Mouse (Mus musculus) hindbrain, embryonic 15.5 days (tissue): ENCODE results near the gene C1ql4. TPM values are rescaled to one million over a fixed set of nuclear protein-coding genes. Genes with fewer than 3 reads are reported as not detected.
"Not testable (repeated sequence)": the region's sequence is repeated elsewhere in the genome, so short reads cannot be mapped to it uniquely, and the experiment has no call there.

Source experiments
- ATAC-seq: fragments of 200-750 bp; cut with Nextera tagmentation; 2 replicates; pipeline ENCODE4 v1.8.0; 2017; ENCODE audit warnings: low read depth, moderate number of reproducible peaks, moderate TSS enrichment; ENCODE audit not compliant: low FRiP score
- H3K27ac ChIP-seq: fragments of 300-500 bp; sonication (generic); replicated peaks from 2 replicates; pipeline ENCODE4 v1.5.1; 2015; ENCODE audit warnings: mild to moderate bottlenecking, inconsistent platforms
- H3K27me3 ChIP-seq: fragments of 300-500 bp; sonication (generic); 2 replicates; pipeline ENCODE4 v1.6.1; 2015; ENCODE audit warnings: control low read depth, inconsistent platforms
- H3K36me3 ChIP-seq: fragments of 300-500 bp; sonication (generic); 2 replicates; pipeline ENCODE4 v1.6.1; 2015; ENCODE audit warnings: control low read depth, inconsistent platforms
- H3K4me1 ChIP-seq: fragments of 300-500 bp; sonication (generic); replicated peaks from 2 replicates; pipeline ENCODE4 v1.6.1; 2015; ENCODE audit warnings: control low read depth, inconsistent platforms
- H3K4me2 ChIP-seq: fragments of 300-500 bp; sonication (generic); 2 replicates; pipeline ENCODE4 v1.6.1; 2015; ENCODE audit warnings: moderate library complexity, mild to moderate bottlenecking, inconsistent platforms
- H3K4me3 ChIP-seq: fragments of 300-500 bp; sonication (generic); 2 replicates; pipeline ENCODE4 v1.5.1; 2015; ENCODE audit warnings: mild to moderate bottlenecking, inconsistent platforms
- H3K9ac ChIP-seq: fragments of 300-500 bp; sonication (generic); 2 replicates; pipeline ENCODE4 v1.6.1; 2015; ENCODE audit warnings: inconsistent platforms
- H3K9me3 ChIP-seq: fragments of 300-500 bp; sonication (generic); 2 replicates; pipeline ENCODE4 v1.6.1; 2016; ENCODE audit warnings: control low read depth, inconsistent platforms
- WGBS: fragments of 180-500 bp; shearing (Covaris S2); methylation state at CpG from one replicate; pipeline ENCODE4 v1.1.7; 2015; 5-methylcytosine and 5-hydroxymethylcytosine counted together
- polyA plus RNA-seq: library from polyadenylated mRNA; unstranded; fragments of >200 nt; fragmentation: Nextera tagmentation; extraction: Ambion mirVana; gene quantifications from 2 replicates; pipeline ENCODE4 v1.2.1, GENCODE M21; 2015

The C1ql4 gene
- polyA plus RNA-seq, 1 experiment from 2014 or later, result 6.4 TPM

DNA sequence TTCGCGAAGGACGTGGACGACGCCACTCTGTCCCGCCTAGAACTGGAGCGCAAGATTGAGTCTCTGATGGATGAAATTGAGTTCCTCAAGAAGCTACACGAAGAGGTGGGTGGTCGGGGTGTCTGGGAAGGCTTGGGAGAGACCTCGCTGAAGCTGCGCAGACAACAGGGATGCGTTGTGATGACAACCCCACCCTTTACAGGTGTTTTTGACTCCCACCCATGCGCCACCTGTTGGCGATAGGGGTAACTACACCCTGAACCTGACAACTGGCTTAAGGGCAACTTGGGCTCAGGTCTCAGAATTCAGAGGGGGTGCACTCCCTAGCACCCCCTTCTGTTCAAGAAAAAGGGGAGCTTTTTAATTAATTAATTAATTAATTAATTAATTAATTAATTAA, 31.3 kb downstream of the C1ql4 start:
- Histone ChIP-seq H3K9me3 (no peaks in the 10 kb centered on the region), H3K4me3 (peak overlapping the region; percentile 36), H3K36me3 (no peaks in the 10 kb centered on the region), H3K27me3 (peaks cover 71% of the 10 kb centered on the region), H3K27ac (no peak overlapping the region), H3K4me1 (peaks cover 31% of the 10 kb centered on the region), H3K9ac (no peak overlapping the region), H3K4me2 (peak overlapping the region; percentile 78; the same call in 1 of the 2 replicates)
- 7% methylated on average over 14 of the region's 14 CpGs for WGBS
- ATAC-seq, result no peak

DNA sequence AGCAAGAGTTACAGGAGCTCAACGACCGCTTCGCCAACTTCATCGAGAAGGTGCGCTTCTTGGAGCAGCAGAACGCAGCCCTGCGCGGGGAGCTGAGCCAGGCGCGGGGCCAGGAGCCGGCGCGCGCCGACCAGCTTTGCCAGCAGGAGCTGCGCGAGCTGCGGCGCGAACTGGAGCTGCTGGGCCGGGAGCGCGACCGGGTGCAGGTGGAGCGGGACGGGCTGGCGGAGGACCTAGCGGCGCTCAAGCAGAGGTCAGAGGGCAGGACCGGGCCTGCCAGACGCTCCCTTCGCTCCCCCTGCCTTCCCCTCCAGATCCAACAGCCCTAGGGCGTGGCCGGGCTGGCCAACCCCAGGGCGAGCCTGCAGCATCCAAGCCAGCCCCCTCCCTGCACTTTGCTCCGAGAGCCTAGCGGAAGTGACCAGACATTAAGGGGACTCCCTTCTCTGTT, 32.1 kb downstream of the C1ql4 start:
- Histone ChIP-seq H3K9me3 (no peaks in the 10 kb centered on the region), H3K4me2 (peak overlapping the region; percentile 78), H3K4me3 (peak overlapping the region; percentile 36), H3K36me3 (no peaks in the 10 kb centered on the region), H3K9ac (peak overlapping the region; percentile 23; the same call in 1 of the 2 replicates), H3K4me1 (peaks cover 31% of the 10 kb centered on the region), H3K27me3 (peaks cover 72% of the 10 kb centered on the region), H3K27ac (no peak overlapping the region)
- no peak for ATAC-seq
- 0% methylated on average over 33 of the region's 37 CpGs for WGBS

DNA sequence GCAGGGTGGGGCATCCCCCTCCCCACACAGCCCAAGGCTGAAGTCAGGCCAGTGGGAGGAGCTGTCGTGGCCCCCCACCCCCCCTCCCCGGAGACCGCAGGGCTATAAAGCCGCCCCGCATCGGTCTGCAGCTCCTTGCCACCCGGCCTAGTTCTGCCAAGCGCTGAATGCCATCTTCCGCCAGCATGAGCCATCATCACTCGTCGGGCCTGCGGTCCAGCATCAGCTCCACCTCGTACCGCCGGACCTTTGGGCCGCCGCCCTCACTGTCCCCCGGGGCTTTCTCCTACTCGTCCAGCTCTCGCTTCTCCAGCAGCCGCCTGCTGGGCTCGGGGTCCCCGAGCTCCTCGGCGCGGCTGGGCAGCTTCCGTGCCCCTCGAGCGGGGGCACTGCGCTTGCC, 32.6 kb downstream of the C1ql4 start, which contains the start of gene Prph:
Gene Prph, plus strand, starts transcription at position 135 of the 400 bp plus-strand sequence.
- H3K27me3 ChIP-seq, result peaks cover 72% of the 10 kb centered on the region
- peaks cover 31% of the 10 kb centered on the region for H3K4me1 ChIP-seq
- peak; percentile 40; the same call in 1 of the 2 replicates for ATAC-seq
- no peaks in the 10 kb centered on the region for H3K36me3 ChIP-seq
- peak within 1 kb of the TSS; percentile 23; the same call in 1 of the 2 replicates for H3K9ac ChIP-seq
- H3K4me2 ChIP-seq, result peak within 1 kb of the TSS; percentile 78
- 4% methylated on average over 27 of the region's 30 CpGs for WGBS
- H3K4me3 ChIP-seq, result peak within 1 kb of the TSS; percentile 36
- no peaks in the 10 kb centered on the region for H3K9me3 ChIP-seq
- no peak within 1 kb of the TSS for H3K27ac ChIP-seq

DNA sequence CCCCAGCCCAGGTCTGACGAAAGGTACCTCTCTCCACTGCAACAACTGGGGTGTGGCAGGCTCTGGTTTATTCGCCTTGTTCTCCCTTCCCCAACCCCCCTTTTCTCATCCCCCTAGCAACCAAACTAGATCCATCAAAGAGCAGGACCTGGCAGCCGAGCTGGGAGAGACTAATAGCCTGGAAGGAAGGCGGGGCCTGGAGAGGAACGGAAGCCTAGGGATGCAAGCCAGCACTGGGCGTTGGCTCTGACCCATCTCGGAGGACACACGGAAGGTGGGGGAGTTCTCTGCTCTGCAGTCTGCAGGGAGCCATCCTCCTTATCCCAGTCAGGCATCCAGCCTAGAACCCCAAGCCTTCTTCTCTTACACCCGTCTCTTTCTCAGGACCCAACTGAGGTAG, 34.2 kb downstream of the C1ql4 start:
- H3K4me1 ChIP-seq, result peaks cover 31% of the 10 kb centered on the region
- H3K4me3 ChIP-seq, result no peak overlapping the region
- ATAC-seq, result 0 out of 2 replicates have a peak, but pooled peaks have one; percentile 24
- no peaks in the 10 kb centered on the region for H3K9me3 ChIP-seq
- no peaks in the 10 kb centered on the region for H3K36me3 ChIP-seq
- no peak overlapping the region for H3K9ac ChIP-seq
- no peak overlapping the region for H3K4me2 ChIP-seq
- H3K27me3 ChIP-seq, result peaks cover 59% of the 10 kb centered on the region
- WGBS, result 9% methylated on average over 9 of the region's 9 CpGs
- no peak overlapping the region for H3K27ac ChIP-seq

DNA sequence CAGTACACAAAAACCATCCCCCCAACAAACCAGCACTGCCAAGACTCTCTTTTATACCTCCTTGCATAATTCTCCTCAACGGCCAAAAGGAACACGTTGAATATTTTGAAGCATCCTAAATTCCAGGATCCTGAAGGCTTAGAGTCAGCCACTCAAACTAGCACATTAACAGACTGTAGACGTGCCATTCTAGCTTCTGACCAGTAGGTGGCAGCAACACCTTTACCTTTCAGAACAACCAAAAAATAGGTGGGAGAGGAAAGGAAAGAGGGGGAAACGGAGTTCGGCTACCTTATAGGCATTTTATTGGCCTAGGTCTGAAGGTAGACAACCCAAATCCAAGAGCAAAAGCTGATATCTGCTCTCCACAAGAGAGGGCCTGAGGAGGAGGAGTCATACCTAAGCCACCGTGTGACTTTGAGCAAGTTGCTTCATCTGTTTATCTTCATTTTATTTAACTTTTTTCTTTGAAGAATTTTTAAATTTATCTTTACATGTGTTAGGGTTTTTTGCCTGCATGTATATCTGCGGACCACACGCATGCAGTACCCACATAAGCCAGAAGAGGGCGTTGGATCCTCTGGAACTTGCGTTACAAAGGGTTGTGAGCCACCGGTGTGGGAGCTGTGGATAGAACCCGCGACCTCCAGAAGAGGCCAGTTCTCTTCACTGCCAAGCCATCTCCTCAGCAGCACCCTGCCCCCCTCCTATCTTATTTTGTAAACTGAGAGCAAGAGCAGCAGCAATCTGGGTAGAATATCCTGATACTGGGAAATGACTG, 38.0 kb downstream of the C1ql4 start:
- no peak overlapping the region for H3K4me3 ChIP-seq
- ATAC-seq, result no peak
- WGBS, result 35% methylated on average over 13 of the region's 13 CpGs

DNA sequence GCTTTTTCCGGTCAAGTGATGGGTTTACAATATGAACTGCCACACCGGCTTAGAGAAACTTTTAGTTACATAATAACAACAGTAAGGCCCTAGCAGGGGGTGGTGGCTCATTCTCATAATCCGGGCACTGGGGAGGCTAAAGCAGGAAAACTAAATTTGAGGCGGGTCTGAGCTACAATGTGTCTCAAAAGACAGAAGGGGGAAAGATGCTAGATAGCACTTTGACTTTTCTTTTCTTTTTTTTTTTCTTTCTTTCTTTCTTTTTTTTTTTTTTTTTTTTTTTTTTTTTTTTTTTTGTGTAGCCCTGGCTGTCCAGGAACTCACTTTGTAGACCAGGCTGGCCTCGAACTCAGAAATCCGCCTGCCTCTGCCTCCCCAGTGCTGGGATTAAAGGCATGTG, 41.9 kb downstream of the C1ql4 start:
- H3K4me3 ChIP-seq, H3K9ac ChIP-seq, H3K36me3 ChIP-seq, H3K4me2 ChIP-seq, H3K9me3 ChIP-seq, H3K27me3 ChIP-seq, H3K4me1 ChIP-seq, H3K27ac ChIP-seq, ATAC-seq: not testable (repeated sequence)
- WGBS, result 83% methylated on average over 6 of the region's 6 CpGs

More for the DNA sequence above, 38.0 kb downstream of the C1ql4 start:
- H3K27ac ChIP-seq, result no peak overlapping the region
- no peaks in the 10 kb centered on the region for H3K36me3 ChIP-seq
- H3K9ac ChIP-seq, result no peak overlapping the region
- no peaks in the 10 kb centered on the region for H3K9me3 ChIP-seq
- H3K27me3 ChIP-seq, result peaks cover 22% of the 10 kb centered on the region
- 0 out of 2 replicates have a peak, but pooled peaks cover 7% of the 10 kb centered on the region for H3K4me1 ChIP-seq
- H3K4me2 ChIP-seq, result no peak overlapping the region

DNA sequence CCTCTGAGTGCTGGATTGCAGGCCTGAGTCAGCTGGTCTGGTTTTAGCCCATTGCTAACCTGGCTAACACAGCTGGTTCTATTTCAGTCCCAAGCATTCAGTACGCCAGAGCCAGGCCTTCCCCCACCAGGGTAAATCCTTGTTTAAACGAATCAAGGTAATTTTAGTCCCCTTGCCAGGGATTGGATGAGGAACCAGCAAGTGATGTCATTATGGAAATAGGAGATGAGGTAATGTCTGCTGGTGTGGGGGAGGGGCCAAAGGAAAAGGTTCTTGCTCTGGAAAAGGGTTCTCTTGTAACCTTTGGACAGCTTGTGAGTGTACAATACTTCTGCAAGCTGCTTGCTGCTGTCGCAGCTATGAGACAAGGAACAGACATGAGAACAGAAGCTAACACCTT, 42.8 kb downstream of the C1ql4 start:
- H3K27ac ChIP-seq, result no peak overlapping the region
- no peaks in the 10 kb centered on the region for H3K36me3 ChIP-seq
- no peak overlapping the region for H3K4me3 ChIP-seq
- no peak overlapping the region for H3K9ac ChIP-seq
- no peak overlapping the region for H3K4me2 ChIP-seq
- no peak for ATAC-seq
- no peaks in the 10 kb centered on the region for H3K9me3 ChIP-seq
- peaks cover 9% of the 10 kb centered on the region; the same call in 1 of the 2 replicates for H3K4me1 ChIP-seq
- 77% methylated on average over 3 of the region's 3 CpGs for WGBS
- no peaks in the 10 kb centered on the region for H3K27me3 ChIP-seq

DNA sequence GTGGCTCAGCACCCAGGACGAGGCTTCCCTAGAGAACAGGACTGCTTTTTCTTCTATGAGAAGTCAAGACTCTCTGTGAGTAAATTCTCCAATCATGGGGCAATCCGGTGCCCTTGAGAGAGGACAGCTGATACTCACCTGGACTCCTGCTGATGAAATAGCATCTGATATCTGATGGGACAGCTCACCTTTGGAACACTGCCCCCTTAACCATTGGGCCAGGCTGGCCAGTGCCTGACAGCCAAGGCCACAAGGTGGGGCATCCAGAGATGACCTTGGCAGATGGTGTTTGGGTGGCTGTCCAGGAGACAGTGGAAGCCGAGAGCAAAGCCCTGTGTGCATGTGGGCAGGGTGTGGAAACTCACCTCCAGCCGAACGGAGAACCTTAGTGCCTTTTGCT, 45.3 kb downstream of the C1ql4 start:
- H3K4me2 ChIP-seq, result no peak overlapping the region
- no peak overlapping the region for H3K9ac ChIP-seq
- no peaks in the 10 kb centered on the region for H3K9me3 ChIP-seq
- no peak for ATAC-seq
- H3K4me3 ChIP-seq, result no peak overlapping the region
- H3K27ac ChIP-seq, result no peak overlapping the region
- 86% methylated on average over 5 of the region's 5 CpGs for WGBS
- H3K4me1 ChIP-seq, result peaks cover 9% of the 10 kb centered on the region; the same call in 1 of the 2 replicates
- no peaks in the 10 kb centered on the region for H3K36me3 ChIP-seq
- no peaks in the 10 kb centered on the region for H3K27me3 ChIP-seq

DNA sequence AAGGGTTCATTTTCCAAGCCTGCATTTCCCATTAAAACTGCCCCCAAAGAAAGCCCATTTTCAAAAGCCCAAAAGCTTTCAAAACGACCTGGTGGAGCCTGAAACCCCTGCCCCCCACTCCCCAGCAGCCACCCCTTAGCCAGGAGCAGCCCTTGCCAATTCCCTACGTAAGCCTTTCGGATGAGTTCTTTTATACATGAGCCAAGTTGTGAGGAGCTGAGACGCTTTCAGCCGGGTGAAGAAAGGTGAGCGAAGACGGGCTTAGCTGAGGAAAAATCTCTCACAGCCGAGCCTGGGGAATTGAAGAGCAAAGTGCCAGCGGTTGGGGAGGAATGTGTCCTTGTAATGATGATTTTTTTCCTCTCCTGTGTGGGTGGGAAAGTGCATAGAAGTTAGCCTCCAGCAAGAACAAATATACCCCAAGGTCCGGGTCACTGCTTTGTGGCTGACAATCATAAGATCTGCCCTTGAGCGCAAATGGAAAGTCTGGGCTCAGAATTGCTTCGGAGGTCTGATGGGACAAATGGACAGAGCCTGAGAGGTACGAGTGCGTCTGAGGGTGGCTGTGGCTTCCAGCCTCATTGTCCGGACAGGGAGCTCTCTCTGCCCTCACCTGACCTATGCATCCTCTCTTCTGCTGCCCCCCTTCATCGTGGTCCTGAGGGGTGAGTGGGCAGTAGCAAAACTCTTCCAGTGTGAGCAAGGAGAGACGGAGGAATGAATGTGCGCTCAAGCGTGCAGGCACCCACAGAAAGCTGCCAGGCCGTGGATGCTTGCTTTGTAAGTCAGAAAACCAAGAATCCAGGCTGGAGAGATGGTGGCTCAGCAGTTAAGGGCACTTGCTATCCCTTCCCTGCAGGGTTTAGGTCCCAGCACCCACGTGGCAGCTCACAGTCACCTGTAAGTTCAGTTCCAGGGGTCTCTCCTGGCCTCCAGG, 46.4 kb downstream of the C1ql4 start:
- H3K27ac ChIP-seq, result no peak overlapping the region
- H3K4me2 ChIP-seq, result no peak overlapping the region
- no peaks in the 10 kb centered on the region for H3K36me3 ChIP-seq
- no peak for ATAC-seq
- H3K9ac ChIP-seq, result no peak overlapping the region
- H3K27me3 ChIP-seq, result no peaks in the 10 kb centered on the region
- peaks cover 9% of the 10 kb centered on the region; the same call in 1 of the 2 replicates for H3K4me1 ChIP-seq
- H3K9me3 ChIP-seq, result no peaks in the 10 kb centered on the region
- WGBS, result 51% methylated on average over 21 of the region's 21 CpGs
- H3K4me3 ChIP-seq, result no peak overlapping the region

DNA sequence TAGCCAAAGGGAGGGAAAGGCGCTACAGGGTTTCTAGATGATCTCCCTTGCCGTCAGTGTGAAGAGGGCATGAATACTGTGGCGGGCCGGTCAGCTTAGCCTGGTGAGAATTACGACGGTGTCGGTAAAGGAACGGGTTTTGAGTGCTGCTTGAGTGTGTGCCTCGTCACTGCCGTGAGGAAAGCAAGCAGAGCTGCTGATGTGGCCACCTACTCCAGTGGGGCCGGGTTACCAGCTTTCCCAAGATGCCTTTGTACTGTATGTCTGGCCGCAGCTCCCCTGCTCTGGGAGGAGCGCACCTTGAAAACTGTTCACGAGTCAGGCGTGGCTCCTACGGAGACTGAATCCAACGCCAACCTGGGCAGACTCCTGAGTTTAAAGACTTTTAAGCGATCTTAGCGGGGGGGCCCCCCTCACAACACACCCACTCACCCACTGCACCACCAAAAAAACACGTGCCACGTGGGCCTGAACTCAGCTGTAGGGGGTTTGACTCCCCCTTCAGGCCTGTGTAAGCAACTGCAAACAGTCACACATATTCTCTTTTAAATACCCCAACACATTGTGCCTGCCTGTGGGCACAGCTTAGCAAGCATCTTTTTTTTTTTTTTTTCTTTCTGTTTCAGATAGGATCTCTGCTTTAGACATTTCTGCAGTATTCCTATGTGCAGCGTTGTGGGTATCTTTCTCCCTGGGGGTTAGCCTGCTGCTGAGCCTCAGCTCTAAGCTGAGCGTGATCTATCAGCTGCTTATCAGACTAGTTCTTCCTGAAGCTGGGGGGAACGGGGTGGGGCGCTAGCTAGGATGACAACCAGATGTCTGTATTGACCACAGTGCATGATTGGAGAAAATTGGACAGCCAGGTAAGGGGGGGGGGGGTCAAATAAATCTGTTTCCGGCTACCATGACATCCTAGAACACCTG, 47.4 kb downstream of the C1ql4 start:
- no peak overlapping the region for H3K4me2 ChIP-seq
- no peaks in the 10 kb centered on the region for H3K27me3 ChIP-seq
- no peak for ATAC-seq
- H3K9me3 ChIP-seq, result no peaks in the 10 kb centered on the region
- no peak overlapping the region for H3K4me3 ChIP-seq
- no peak overlapping the region for H3K27ac ChIP-seq
- 68% methylated on average over 26 of the region's 26 CpGs for WGBS
- H3K4me1 ChIP-seq, result peaks cover 9% of the 10 kb centered on the region; the same call in 1 of the 2 replicates
- H3K36me3 ChIP-seq, result no peaks in the 10 kb centered on the region
- H3K9ac ChIP-seq, result no peak overlapping the region

DNA sequence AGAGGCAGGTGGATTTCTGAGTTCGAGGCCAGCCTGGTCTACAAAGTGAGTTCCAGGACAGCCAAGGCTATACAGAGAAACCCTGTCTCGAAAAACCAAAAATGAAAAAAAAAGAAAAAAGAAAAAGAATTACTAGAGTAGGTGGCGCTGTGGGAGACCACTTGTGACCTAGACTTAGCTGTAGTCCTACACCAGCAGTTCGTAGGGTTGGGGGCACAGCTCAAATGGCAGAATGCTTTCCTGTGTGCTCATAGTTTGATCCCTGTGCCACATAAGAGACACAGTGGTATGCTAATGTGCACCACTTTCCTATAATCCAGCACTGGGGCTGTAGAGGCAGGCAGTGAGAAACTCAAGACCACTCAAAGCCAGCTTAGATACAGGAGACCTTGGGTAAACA, 48.3 kb downstream of the C1ql4 start:
- H3K36me3 ChIP-seq, result no peaks in the 10 kb centered on the region
- H3K9ac ChIP-seq, result no peak overlapping the region
- no peak for ATAC-seq
- no peak overlapping the region for H3K4me3 ChIP-seq
- no peaks in the 10 kb centered on the region for H3K27me3 ChIP-seq
- H3K4me1 ChIP-seq, result peaks cover 9% of the 10 kb centered on the region; the same call in 1 of the 2 replicates
- no peaks in the 10 kb centered on the region for H3K9me3 ChIP-seq
- no peak overlapping the region for H3K4me2 ChIP-seq
- no peak overlapping the region for H3K27ac ChIP-seq
- 89% methylated on average over 4 of the region's 4 CpGs for WGBS
